Mouse (Mus musculus) liver, embryonic 15.5 days (tissue): Measurements from ENCODE around the gene Frs3. TPM values are rescaled to one million over a fixed set of nuclear protein-coding genes. Genes with fewer than 3 reads are reported as not detected.
A peak's percentile ranks its signal among the peaks of the same experiment; 100 is the strongest.

Experiments
- ATAC-seq: fragments of 200-750 bp; cut with Nextera tagmentation; 2 replicates; pipeline ENCODE4 v1.8.0; 2017; ENCODE audit warnings: moderate number of reproducible peaks, mild to moderate bottlenecking, moderate library complexity; ENCODE audit not compliant: insufficient read depth
- H3K27ac ChIP-seq: fragments of 300-500 bp; sonication (generic); replicated peaks from 2 replicates; pipeline ENCODE4 v1.5.1; 2015; ENCODE audit warnings: mild to moderate bottlenecking, inconsistent platforms
- H3K27me3 ChIP-seq: fragments of 300-500 bp; sonication (generic); 2 replicates; pipeline ENCODE4 v1.6.1; 2015; ENCODE audit warnings: mild to moderate bottlenecking, inconsistent platforms
- H3K36me3 ChIP-seq: fragments of 300-500 bp; sonication (generic); replicated peaks from 2 replicates; pipeline ENCODE4 v1.6.1; 2015; ENCODE audit warnings: moderate library complexity, mild to moderate bottlenecking, inconsistent platforms
- H3K4me1 ChIP-seq: fragments of 300-500 bp; sonication (generic); replicated peaks from 2 replicates; pipeline ENCODE4 v1.6.1; 2015; ENCODE audit warnings: inconsistent platforms
- H3K4me2 ChIP-seq: fragments of 300-500 bp; sonication (generic); 2 replicates; pipeline ENCODE4 v1.6.1; 2015; ENCODE audit warnings: moderate library complexity, mild to moderate bottlenecking, inconsistent platforms
- H3K4me3 ChIP-seq: fragments of 300-500 bp; sonication (generic); replicated peaks from 2 replicates; pipeline ENCODE4 v1.5.1; 2015; ENCODE audit warnings: mild to moderate bottlenecking, inconsistent platforms
- H3K9ac ChIP-seq: fragments of 300-500 bp; sonication (generic); 2 replicates; pipeline ENCODE4 v1.6.1; 2015; ENCODE audit warnings: moderate library complexity, mild to moderate bottlenecking, inconsistent platforms
- H3K9me3 ChIP-seq: fragments of 300-500 bp; sonication (generic); replicated peaks from 2 replicates; pipeline ENCODE4 v1.6.1; 2016; ENCODE audit warnings: inconsistent platforms
- WGBS: fragments of 180-500 bp; shearing (Covaris S2); methylation state at CpG from one replicate; pipeline ENCODE4 v1.1.7; 2015; ENCODE audit warnings: mixed read lengths; ENCODE audit not compliant: insufficient replicate concordance; 5-methylcytosine and 5-hydroxymethylcytosine counted together
- polyA plus RNA-seq: library from polyadenylated mRNA; unstranded; fragments of >200 nt; fragmentation: Nextera tagmentation; extraction: Ambion mirVana; gene quantifications from 2 replicates; pipeline ENCODE4 v1.2.1, GENCODE M21; 2015

Frs3 gene
- polyA plus RNA-seq, 1 experiment from 2014 or later = 1.5 TPM

DNA sequence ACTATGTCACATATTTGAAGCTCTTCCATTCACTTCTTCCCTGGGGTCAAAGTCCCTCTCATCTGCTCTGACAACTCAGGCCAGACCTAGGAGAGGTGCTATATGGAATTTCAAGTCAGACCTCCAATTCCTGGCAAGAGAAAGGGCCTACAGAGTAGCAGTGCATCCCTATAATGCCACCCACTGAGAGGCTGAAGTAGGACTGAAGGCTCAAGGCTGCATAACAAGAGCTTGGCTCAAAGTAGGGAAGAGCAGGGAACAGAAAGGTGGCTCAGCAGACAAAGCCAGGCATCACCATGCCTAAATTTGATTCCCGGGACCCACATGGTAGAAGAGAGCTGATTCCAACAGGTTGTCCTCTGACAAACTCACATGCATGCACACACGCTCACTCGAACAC lies 2.8 kb downstream of the Frs3 start:
- Histone ChIP-seq H3K27me3 (peaks cover 63% of the 10 kb centered on the region), H3K4me3 (no peak overlapping the region)
- WGBS = 77% methylated on average over 3 of the region's 3 CpGs

DNA sequence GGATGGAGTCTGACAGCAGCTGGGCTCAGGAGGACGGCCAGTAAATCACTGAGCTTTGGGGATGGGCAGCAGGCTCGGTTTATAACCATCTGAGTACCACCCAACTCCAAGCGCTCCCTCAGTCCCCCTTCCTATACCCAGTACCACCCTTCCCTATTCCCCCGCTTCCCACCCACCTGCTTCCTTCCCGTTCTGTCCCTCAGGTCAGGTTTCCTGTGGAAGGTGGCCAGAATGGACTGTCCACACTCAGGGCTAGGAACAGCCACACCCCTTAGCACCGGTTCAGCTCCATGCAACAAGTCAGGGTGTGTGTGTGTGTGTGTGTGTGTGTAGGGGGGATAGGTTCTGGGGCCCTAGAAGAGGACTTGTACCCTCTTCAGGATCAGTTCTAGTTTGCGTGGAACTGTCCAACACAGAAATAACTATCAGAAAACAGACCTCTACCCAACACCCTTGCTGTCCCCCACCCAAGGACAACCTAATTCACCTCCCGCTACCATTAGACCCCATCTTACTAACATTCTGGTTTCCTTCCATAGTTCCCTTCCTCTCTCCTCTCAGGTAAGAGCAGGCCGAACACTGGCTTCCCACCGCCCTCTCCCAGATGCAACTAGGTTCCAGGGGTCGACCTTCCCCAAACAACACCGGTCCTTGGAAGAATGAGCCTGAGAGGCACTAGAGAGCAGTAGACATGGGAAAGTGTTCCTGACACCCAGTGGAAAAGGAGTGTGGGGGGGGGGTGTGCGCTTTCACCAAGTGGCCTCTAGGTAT lies 5.0 kb downstream of the Frs3 start:
- Histone ChIP-seq H3K27me3 (peaks cover 78% of the 10 kb centered on the region), H3K4me3 (peak overlapping the region; percentile 67), H3K4me1 (peaks cover 35% of the 10 kb centered on the region), H3K9ac (no peak overlapping the region), H3K4me2 (peak overlapping the region; percentile 95), H3K9me3 (no peaks in the 10 kb centered on the region), H3K36me3 (no peaks in the 10 kb centered on the region), H3K27ac (no peak overlapping the region)
- no peak for ATAC-seq
- WGBS = 47% methylated on average over 13 of the region's 13 CpGs

More for the DNA sequence above, 2.8 kb downstream of the Frs3 start:
- no peak overlapping the region for H3K9ac ChIP-seq
- H3K4me1 ChIP-seq = peaks cover 56% of the 10 kb centered on the region
- no peak overlapping the region for H3K4me2 ChIP-seq
- peaks cover 5% of the 10 kb centered on the region; the same call in 1 of the 2 replicates for H3K36me3 ChIP-seq
- no peak overlapping the region for H3K27ac ChIP-seq
- H3K9me3 ChIP-seq = no peaks in the 10 kb centered on the region
- ATAC-seq = no peak

DNA sequence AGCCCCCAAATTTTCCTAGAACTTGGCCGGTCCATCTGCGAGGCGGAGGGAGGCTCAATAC lies 5.4 kb downstream of the Frs3 start, which contains the start of gene Gm21981:
Gene Gm21981, minus strand, starts transcription at position 14 of the 61 bp plus-strand sequence.
- peak within 1 kb of the TSS; percentile 63 for H3K9ac ChIP-seq
- no peak for ATAC-seq
- 2% methylated on average over 3 of the region's 3 CpGs for WGBS
- 0 out of 2 replicates have a peak within 1 kb of the TSS, but pooled peaks have one; percentile 48 for H3K27ac ChIP-seq
- H3K36me3 ChIP-seq = no peaks in the 10 kb centered on the region
- H3K4me1 ChIP-seq = peaks cover 32% of the 10 kb centered on the region
- peak within 1 kb of the TSS; percentile 95 for H3K4me2 ChIP-seq
- peaks cover 73% of the 10 kb centered on the region for H3K27me3 ChIP-seq
- H3K4me3 ChIP-seq = peak within 1 kb of the TSS; percentile 67
- H3K9me3 ChIP-seq = no peaks in the 10 kb centered on the region

DNA sequence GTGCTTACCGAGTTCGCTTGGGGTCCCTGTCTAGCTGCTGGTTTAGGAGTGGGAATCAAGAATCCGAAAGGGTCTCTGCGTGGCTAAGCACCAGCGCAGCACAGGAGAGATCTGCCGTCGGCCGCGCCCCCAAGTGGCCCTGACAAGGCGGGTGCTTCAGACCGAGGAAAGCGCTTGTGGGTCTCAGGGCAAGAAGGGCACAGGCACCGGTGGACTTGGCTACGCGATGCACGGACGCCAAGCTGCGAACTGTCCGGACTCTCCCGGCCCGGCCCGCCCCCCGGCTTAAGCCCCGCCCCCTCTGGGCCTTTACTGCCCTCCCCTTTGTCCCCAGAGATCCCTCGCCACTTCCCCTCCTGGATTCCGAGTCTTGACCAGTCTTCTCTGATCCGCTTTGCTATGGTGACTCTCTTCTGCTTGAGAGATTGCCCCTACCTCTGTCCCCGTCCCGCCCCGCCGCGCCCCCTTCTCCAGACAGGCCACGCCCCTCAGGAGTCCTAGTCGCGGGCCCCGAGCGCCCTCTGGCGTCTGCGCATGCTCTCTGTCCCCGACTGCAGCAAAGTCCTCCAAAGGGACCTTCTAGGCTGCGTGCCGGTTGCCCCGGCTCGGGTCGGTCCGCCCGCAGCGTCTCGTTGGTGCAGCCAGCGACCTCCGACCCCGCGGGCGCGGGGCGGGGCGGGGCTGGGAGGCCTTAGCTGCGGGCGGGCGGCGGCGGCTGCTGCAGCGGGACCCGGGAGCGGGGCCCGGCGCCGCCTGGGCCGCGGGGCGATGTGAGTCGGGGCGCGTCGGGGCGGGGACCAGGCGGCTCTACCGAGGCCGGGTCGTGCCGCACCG lies 5.9 kb downstream of the Frs3 start, which contains the start of gene Prickle4:
Gene Prickle4, minus strand, starts transcription at position 234 of the 834 bp plus-strand sequence.
- peak within 1 kb of the TSS; percentile 63 for H3K9ac ChIP-seq
- WGBS = under 1% methylated on average over 73 of the region's 82 CpGs
- H3K4me3 ChIP-seq = peak within 1 kb of the TSS; percentile 67
- 0 out of 2 replicates have a peak within 1 kb of the TSS, but pooled peaks have one; percentile 48 for H3K27ac ChIP-seq
- H3K4me1 ChIP-seq = peaks cover 32% of the 10 kb centered on the region
- no peaks in the 10 kb centered on the region for H3K36me3 ChIP-seq
- peak; percentile 86 for ATAC-seq
- peaks cover 73% of the 10 kb centered on the region for H3K27me3 ChIP-seq
- H3K4me2 ChIP-seq = peak within 1 kb of the TSS; percentile 95
- H3K9me3 ChIP-seq = no peaks in the 10 kb centered on the region

DNA sequence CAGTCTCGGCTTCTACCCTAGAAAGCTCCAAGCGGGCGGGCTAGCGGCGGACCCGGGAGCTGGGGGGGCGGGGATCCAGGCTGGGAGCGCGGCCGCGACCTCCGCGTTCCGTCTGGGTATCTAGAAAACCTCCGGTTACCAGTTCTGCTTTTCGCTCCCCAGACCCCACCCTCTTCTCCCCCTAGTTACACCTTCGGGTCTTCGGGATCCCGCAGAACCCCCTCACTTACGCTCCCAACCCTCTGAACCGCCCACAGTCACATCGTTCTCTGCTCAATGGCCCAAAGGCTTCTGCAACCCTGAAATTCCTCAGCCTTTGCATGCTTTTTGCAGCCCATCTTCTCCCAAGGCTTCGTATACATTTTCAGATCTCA lies 6.5 kb downstream of the Frs3 start:
- Histone ChIP-seq H3K9me3 (no peaks in the 10 kb centered on the region), H3K4me1 (peaks cover 36% of the 10 kb centered on the region), H3K9ac (peak overlapping the region; percentile 63), H3K27ac (no peak overlapping the region), H3K36me3 (no peaks in the 10 kb centered on the region), H3K4me2 (peak overlapping the region; percentile 95), H3K4me3 (peak overlapping the region; percentile 67), H3K27me3 (peaks cover 72% of the 10 kb centered on the region)
- no peak for ATAC-seq
- 0% methylated on average over 23 of the region's 23 CpGs for WGBS

DNA sequence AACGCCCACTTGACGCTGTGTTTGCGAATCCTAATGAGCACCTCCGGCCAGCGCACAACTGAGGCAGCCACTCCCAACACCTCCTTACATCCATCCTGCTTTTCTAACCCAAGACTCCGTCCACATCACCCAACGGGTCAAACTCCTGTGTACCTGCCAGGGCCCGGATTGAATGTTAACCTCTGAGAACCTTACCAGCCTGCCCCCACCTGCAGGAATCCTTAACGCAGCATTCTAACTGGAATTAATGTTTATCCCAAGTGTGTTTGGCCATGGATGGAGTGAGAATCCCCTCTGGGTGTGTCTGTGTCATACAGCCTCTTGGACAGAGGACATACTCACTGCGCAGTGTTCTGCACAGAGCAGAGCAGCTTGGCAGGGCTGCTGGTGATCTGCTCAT lies 9.3 kb downstream of the Frs3 start:
- no peak overlapping the region for H3K27ac ChIP-seq
- no peaks in the 10 kb centered on the region for H3K36me3 ChIP-seq
- no peaks in the 10 kb centered on the region for H3K9me3 ChIP-seq
- H3K9ac ChIP-seq = no peak overlapping the region
- ATAC-seq = no peak
- no peak overlapping the region for H3K4me3 ChIP-seq
- 69% methylated on average over 10 of the region's 10 CpGs for WGBS
- peaks cover 38% of the 10 kb centered on the region for H3K4me1 ChIP-seq
- H3K4me2 ChIP-seq = no peak overlapping the region
- H3K27me3 ChIP-seq = peaks cover 68% of the 10 kb centered on the region

DNA sequence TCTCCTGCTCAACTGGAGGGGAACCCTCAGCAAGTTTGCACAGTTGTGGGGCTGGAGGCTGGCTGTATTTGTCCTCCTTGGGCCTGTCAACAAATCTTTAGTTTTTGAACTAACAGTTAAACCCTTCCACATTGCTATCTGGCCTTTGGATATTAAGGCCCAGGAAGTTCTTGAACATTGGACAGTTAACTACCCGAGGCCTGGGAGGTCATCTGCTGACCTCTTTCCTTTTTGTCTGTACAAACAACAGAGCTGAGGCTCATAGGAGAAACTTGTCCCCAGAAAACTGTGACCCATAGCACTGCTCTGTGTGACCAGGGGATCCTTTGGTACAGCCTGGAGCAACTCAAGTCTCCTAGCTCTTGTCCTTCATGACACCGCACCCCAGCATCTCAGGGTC lies 10.2 kb downstream of the Frs3 start:
- H3K9me3 ChIP-seq = no peaks in the 10 kb centered on the region
- H3K4me2 ChIP-seq = no peak overlapping the region
- H3K27ac ChIP-seq = peak overlapping the region; percentile 41; the same call in 1 of the 2 replicates
- no peak for ATAC-seq
- 60% methylated on average over 2 of the region's 2 CpGs for WGBS
- no peak overlapping the region for H3K9ac ChIP-seq
- H3K4me1 ChIP-seq = peaks cover 33% of the 10 kb centered on the region
- H3K27me3 ChIP-seq = peaks cover 67% of the 10 kb centered on the region
- no peaks in the 10 kb centered on the region for H3K36me3 ChIP-seq
- H3K4me3 ChIP-seq = no peak overlapping the region

DNA sequence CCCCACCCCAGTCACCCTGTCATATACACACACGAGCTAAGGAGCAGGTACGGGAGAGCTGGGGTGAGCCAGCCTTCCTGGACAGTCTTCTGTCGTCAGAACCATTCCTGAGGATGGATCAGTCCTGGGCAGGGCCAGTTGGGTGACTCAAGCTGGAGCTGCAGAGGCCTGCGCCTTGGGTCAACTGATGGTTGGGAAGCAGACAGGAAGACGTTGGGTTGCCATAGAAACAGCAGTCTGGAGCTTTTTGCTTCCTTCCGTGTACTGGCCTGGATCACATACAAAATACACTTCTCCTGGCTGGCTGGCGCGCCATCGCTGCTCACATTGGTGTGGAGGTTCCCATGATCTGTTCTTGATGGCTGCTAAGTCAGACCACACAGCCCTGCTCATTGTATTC lies 13.0 kb downstream of the Frs3 start:
- no peak overlapping the region for H3K4me2 ChIP-seq
- H3K4me3 ChIP-seq = no peak overlapping the region
- no peak overlapping the region for H3K9ac ChIP-seq
- H3K36me3 ChIP-seq = no peaks in the 10 kb centered on the region
- no peak for ATAC-seq
- H3K27ac ChIP-seq = no peak overlapping the region
- peaks cover 14% of the 10 kb centered on the region for H3K4me1 ChIP-seq
- no peaks in the 10 kb centered on the region for H3K9me3 ChIP-seq
- peaks cover 63% of the 10 kb centered on the region for H3K27me3 ChIP-seq
- WGBS = 68% methylated on average over 9 of the region's 9 CpGs

DNA sequence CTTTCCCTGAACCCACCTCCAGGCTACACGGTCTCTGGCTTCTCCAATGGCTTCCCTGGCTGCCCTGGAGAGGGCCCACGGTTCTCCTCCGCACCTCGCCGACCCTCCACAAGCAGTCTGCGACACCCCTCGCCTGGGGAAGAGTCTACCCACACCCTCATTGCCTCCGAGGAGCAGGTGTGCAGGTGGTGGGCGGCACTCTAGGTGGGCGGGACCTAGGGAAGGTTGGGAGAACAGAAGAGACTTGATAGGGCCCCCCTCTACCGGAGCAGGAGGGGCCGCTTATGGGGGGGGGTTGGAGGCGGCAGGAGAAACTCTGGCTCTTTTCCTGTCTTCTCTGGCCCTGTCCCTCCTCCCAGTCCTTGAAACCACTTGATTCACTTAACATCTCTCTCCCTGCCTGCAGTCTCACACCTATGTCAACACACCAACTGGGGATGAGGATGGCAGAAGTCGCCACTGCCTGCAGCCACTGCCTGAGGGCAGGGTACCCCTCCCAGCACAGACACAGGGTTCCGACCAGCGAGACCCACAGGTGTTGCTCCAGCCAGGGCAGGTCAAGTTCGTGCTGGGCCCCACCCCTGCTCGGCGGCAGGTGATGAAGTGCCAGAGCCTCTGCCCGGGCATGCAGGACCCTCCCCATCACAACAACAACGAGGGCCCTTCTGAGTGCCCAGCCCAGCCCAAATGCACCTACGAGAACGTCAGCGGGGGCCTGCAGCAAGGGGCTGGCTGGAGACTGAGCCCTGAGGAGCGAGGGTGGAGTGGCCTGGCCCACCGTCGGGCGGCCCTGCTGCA lies 13.9 kb downstream of the Frs3 start:
- H3K27me3 ChIP-seq = peaks cover 60% of the 10 kb centered on the region
- 40% methylated on average over 28 of the region's 28 CpGs for WGBS

DNA sequence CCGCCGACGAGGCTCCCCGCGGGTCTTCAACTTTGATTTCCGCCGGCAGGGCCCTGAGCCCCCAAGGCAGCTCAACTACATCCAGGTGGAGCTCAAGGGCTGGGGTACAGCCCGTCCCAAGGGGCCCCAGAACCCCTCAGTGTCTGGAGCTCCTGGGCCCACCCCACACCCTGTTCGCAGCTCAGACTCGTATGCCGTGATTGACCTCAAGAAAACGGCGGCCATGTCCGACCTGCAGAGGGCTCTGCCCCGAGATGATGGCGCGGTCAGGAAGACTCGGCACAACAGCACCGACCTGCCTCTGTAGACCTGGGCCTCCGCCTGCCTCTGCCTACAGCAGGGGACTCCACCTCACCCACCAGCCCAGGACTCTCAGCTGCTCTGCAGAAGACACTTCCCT lies 14.7 kb downstream of the Frs3 start:
- ATAC-seq = no peak
- Histone ChIP-seq H3K4me1 (peaks cover 14% of the 10 kb centered on the region), H3K4me3 (no peak overlapping the region), H3K9ac (no peak overlapping the region), H3K9me3 (no peaks in the 10 kb centered on the region), H3K27ac (no peak overlapping the region), H3K27me3 (peaks cover 55% of the 10 kb centered on the region), H3K36me3 (no peaks in the 10 kb centered on the region), H3K4me2 (no peak overlapping the region)
- 28% methylated on average over 20 of the region's 20 CpGs for WGBS

More for the DNA sequence above, 13.9 kb downstream of the Frs3 start:
- Histone ChIP-seq H3K4me2 (no peak overlapping the region), H3K9me3 (no peaks in the 10 kb centered on the region), H3K4me1 (peaks cover 14% of the 10 kb centered on the region), H3K27ac (no peak overlapping the region), H3K4me3 (no peak overlapping the region), H3K9ac (no peak overlapping the region), H3K36me3 (no peaks in the 10 kb centered on the region)
- no peak; the same call in 1 of the 2 replicates for ATAC-seq

DNA sequence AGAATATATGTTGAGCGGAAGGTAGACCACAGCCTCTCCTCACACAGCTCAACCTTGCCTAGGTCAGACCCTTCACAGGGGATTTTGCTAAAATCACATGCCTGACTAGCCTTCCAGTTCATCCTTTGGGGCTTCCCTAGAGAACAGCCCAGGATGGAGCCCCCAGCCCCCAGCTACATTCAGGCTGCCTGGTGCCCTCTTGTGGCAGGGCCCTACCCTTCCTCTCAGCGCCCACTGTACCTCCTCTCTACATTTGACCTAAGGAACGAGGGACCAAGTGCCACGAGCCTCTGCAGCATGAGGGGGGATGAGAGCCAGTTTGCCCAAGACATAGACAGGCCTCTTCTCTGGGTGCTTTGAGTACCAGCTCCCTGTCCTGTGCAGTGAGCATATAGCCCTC lies 15.9 kb downstream of the Frs3 start:
- Histone ChIP-seq H3K9ac (no peak overlapping the region), H3K4me3 (no peak overlapping the region), H3K4me2 (no peak overlapping the region), H3K9me3 (no peaks in the 10 kb centered on the region), H3K27ac (no peak overlapping the region), H3K27me3 (peaks cover 55% of the 10 kb centered on the region), H3K4me1 (peaks cover 19% of the 10 kb centered on the region), H3K36me3 (no peaks in the 10 kb centered on the region)
- WGBS = 67% methylated on average over 4 of the region's 4 CpGs
- ATAC-seq = no peak
